Mouse (Mus musculus): ENCODE data around the gene Aftph. TPM values are rescaled to one million over a fixed set of nuclear protein-coding genes. Genes with fewer than 3 reads are reported as not detected.

Aftph gene
- 17.6 and 18.6 TPM in 2 replicates for polyA plus RNA-seq (2016; fragmentation: Nextera tagmentation; extraction: Ambion mirVana)

- H3K27me3 ChIP-seq (replicated peaks; ENCODE audit: low read depth, poor library complexity, severe bottlenecking): no peaks in the 10 kb centered on the region
- H3K36me3 ChIP-seq (replicated peaks): 0 out of 2 replicates have a peak, but pooled peaks cover 5% of the 10 kb centered on the region
- peak; percentile 100 for DNase-seq (ENCODE audit: low spot score)
- peak within 1 kb of the TSS; percentile 90 for H3K27ac ChIP-seq (replicated peaks)
- H3K4me3 ChIP-seq: peak within 1 kb of the TSS; percentile 97
- peaks cover 10% of the 10 kb centered on the region for H3K4me1 ChIP-seq
- WGBS: under 1% methylated on average over 81 of the region's 81 CpGs
- H3K9me3 ChIP-seq: no peaks in the 10 kb centered on the region
Measured at GRCm38 (mm10) chr11:20741201-20742100, at the start of gene Aftph. Aftph (minus strand) TSS chr11:20741589.

- WGBS: 74% methylated on average over 1 of the region's 1 CpGs
- Histone ChIP-seq H3K9me3 (peaks cover 6% of the 10 kb centered on the region; the same call in 1 of the 2 replicates), H3K27me3 (replicated peaks; ENCODE audit: low read depth, poor library complexity, severe bottlenecking) (0 out of 2 replicates have a peak, but pooled peaks cover 3% of the 10 kb centered on the region), H3K4me3 (no peak overlapping the region), H3K4me1 (0 out of 2 replicates have a peak, but pooled peaks cover 5% of the 10 kb centered on the region), H3K27ac (replicated peaks) (no peak overlapping the region), H3K36me3 (replicated peaks) (no peaks in the 10 kb centered on the region)
- no peak for DNase-seq (ENCODE audit: low spot score)
Measured at GRCm38 (mm10) chr11:20789015-20789414, 47.6 kb upstream of the Aftph start.

- no peak overlapping the region for H3K27ac ChIP-seq (replicated peaks)
- no peak overlapping the region for H3K4me3 ChIP-seq
- H3K4me1 ChIP-seq: 0 out of 2 replicates have a peak, but pooled peaks cover 4% of the 10 kb centered on the region
- WGBS: 58% methylated on average over 3 of the region's 3 CpGs
- peaks cover 6% of the 10 kb centered on the region; the same call in 1 of the 2 replicates for H3K9me3 ChIP-seq
- no peaks in the 10 kb centered on the region for H3K36me3 ChIP-seq (replicated peaks)
- DNase-seq (ENCODE audit: low spot score): no peak
- H3K27me3 ChIP-seq (replicated peaks; ENCODE audit: low read depth, poor library complexity, severe bottlenecking): 0 out of 2 replicates have a peak, but pooled peaks cover 3% of the 10 kb centered on the region
Measured at GRCm38 (mm10) chr11:20788070-20788469, 46.7 kb upstream of the Aftph start.

GRCm38 (mm10) chr11:20786191-20786590 is 44.8 kb upstream of the Aftph start:
- 0 out of 2 replicates have a peak, but pooled peaks cover 4% of the 10 kb centered on the region for H3K4me1 ChIP-seq
- peaks cover 6% of the 10 kb centered on the region; the same call in 1 of the 2 replicates for H3K9me3 ChIP-seq
- WGBS: 72% methylated on average over 2 of the region's 2 CpGs
- H3K36me3 ChIP-seq (replicated peaks): no peaks in the 10 kb centered on the region
- H3K27me3 ChIP-seq (replicated peaks; ENCODE audit: low read depth, poor library complexity, severe bottlenecking): no peaks in the 10 kb centered on the region
- H3K27ac ChIP-seq (replicated peaks): no peak overlapping the region
- H3K4me3 ChIP-seq: no peak overlapping the region
- DNase-seq (ENCODE audit: low spot score): no peak

- Histone ChIP-seq H3K27ac (replicated peaks) (no peak overlapping the region), H3K4me3 (no peak overlapping the region), H3K9me3 (peaks cover 6% of the 10 kb centered on the region; the same call in 1 of the 2 replicates), H3K27me3 (replicated peaks; ENCODE audit: low read depth, poor library complexity, severe bottlenecking) (no peaks in the 10 kb centered on the region), H3K36me3 (replicated peaks) (no peaks in the 10 kb centered on the region), H3K4me1 (0 out of 2 replicates have a peak, but pooled peaks cover 4% of the 10 kb centered on the region)
- WGBS: 74% methylated on average over 1 of the region's 1 CpGs
- DNase-seq (ENCODE audit: low spot score): no peak
Measured at GRCm38 (mm10) chr11:20785186-20785585, 43.8 kb upstream of the Aftph start.

- H3K9me3 ChIP-seq: peaks cover 6% of the 10 kb centered on the region; the same call in 1 of the 2 replicates
- no peak overlapping the region for H3K27ac ChIP-seq (replicated peaks)
- 0 out of 2 replicates have a peak, but pooled peaks cover 4% of the 10 kb centered on the region for H3K4me1 ChIP-seq
- H3K36me3 ChIP-seq (replicated peaks): no peaks in the 10 kb centered on the region
- WGBS: 87% methylated on average over 6 of the region's 6 CpGs
- no peaks in the 10 kb centered on the region for H3K27me3 ChIP-seq (replicated peaks; ENCODE audit: low read depth, poor library complexity, severe bottlenecking)
- H3K4me3 ChIP-seq: no peak overlapping the region
- DNase-seq (ENCODE audit: low spot score): no peak
Measured at GRCm38 (mm10) chr11:20784776-20785175, 43.4 kb upstream of the Aftph start.

- no peak for DNase-seq (ENCODE audit: low spot score)
- 0 out of 2 replicates have a peak, but pooled peaks cover 4% of the 10 kb centered on the region for H3K4me1 ChIP-seq
- WGBS: 93% methylated on average over 1 of the region's 1 CpGs
Measured at GRCm38 (mm10) chr11:20783467-20783866, 42.1 kb upstream of the Aftph start.

GRCm38 (mm10) chr11:20782620-20783019 is 41.2 kb upstream of the Aftph start:
- Histone ChIP-seq H3K27me3 (replicated peaks; ENCODE audit: low read depth, poor library complexity, severe bottlenecking) (no peaks in the 10 kb centered on the region), H3K4me3 (no peak overlapping the region), H3K36me3 (replicated peaks) (no peaks in the 10 kb centered on the region), H3K4me1 (no peaks in the 10 kb centered on the region), H3K9me3 (peaks cover 6% of the 10 kb centered on the region; the same call in 1 of the 2 replicates), H3K27ac (replicated peaks) (no peak overlapping the region)
- no peak for DNase-seq (ENCODE audit: low spot score)
- 67% methylated on average over 2 of the region's 2 CpGs for WGBS

More at GRCm38 (mm10) chr11:20783467-20783866, 42.1 kb upstream of the Aftph start:
- Histone ChIP-seq H3K36me3 (replicated peaks) (no peaks in the 10 kb centered on the region), H3K27me3 (replicated peaks; ENCODE audit: low read depth, poor library complexity, severe bottlenecking) (no peaks in the 10 kb centered on the region), H3K27ac (replicated peaks) (no peak overlapping the region), H3K9me3 (peaks cover 6% of the 10 kb centered on the region; the same call in 1 of the 2 replicates), H3K4me3 (no peak overlapping the region)

- no peaks in the 10 kb centered on the region for H3K27me3 ChIP-seq (replicated peaks; ENCODE audit: low read depth, poor library complexity, severe bottlenecking)
- H3K36me3 ChIP-seq (replicated peaks): no peaks in the 10 kb centered on the region
- no peak for DNase-seq (ENCODE audit: low spot score)
- 85% methylated on average over 4 of the region's 4 CpGs for WGBS
- no peak overlapping the region for H3K4me3 ChIP-seq
- H3K9me3 ChIP-seq: peaks cover 6% of the 10 kb centered on the region; the same call in 1 of the 2 replicates
- no peak overlapping the region for H3K27ac ChIP-seq (replicated peaks)
- H3K4me1 ChIP-seq: no peaks in the 10 kb centered on the region
Measured at GRCm38 (mm10) chr11:20780312-20780711, 38.9 kb upstream of the Aftph start.

- no peaks in the 10 kb centered on the region for H3K9me3 ChIP-seq
- H3K27ac ChIP-seq (replicated peaks): no peak overlapping the region
- no peaks in the 10 kb centered on the region for H3K27me3 ChIP-seq (replicated peaks; ENCODE audit: low read depth, poor library complexity, severe bottlenecking)
- WGBS: 90% methylated on average over 3 of the region's 3 CpGs
- no peak overlapping the region for H3K4me3 ChIP-seq
- H3K36me3 ChIP-seq (replicated peaks): no peaks in the 10 kb centered on the region
- no peak for DNase-seq (ENCODE audit: low spot score)
- no peaks in the 10 kb centered on the region for H3K4me1 ChIP-seq
Measured at GRCm38 (mm10) chr11:20778861-20779563, 37.6 kb upstream of the Aftph start.

GRCm38 (mm10) chr11:20778298-20778697 is 36.9 kb upstream of the Aftph start:
- Histone ChIP-seq H3K9me3 (no peaks in the 10 kb centered on the region), H3K4me3 (no peak overlapping the region), H3K4me1 (no peaks in the 10 kb centered on the region), H3K27ac (replicated peaks) (no peak overlapping the region), H3K27me3 (replicated peaks; ENCODE audit: low read depth, poor library complexity, severe bottlenecking) (no peaks in the 10 kb centered on the region), H3K36me3 (replicated peaks) (no peaks in the 10 kb centered on the region)
- WGBS: 79% methylated on average over 1 of the region's 1 CpGs
- no peak for DNase-seq (ENCODE audit: low spot score)

GRCm38 (mm10) chr11:20776668-20777067 is 35.3 kb upstream of the Aftph start:
- Histone ChIP-seq H3K4me1 (no peaks in the 10 kb centered on the region), H3K27me3 (replicated peaks; ENCODE audit: low read depth, poor library complexity, severe bottlenecking) (no peaks in the 10 kb centered on the region), H3K4me3 (no peak overlapping the region), H3K27ac (replicated peaks) (no peak overlapping the region), H3K9me3 (no peaks in the 10 kb centered on the region), H3K36me3 (replicated peaks) (no peaks in the 10 kb centered on the region)
- DNase-seq (ENCODE audit: low spot score): no peak

Measured in embryonic facial prominence, embryonic 10.5 days (tissue).